14 mouse cellular contexts compared by ENCODE assay signal in genomic region chr11:87004960-87005755, GRCm38 (mm10). TPM values are rescaled to one million over a fixed set of nuclear protein-coding genes. Genes with fewer than 3 reads are reported as not detected.
A peak's percentile ranks its signal among the peaks of the same experiment; 100 is the strongest.
DNase-seq lines count a peak whose midpoint lies in the region; ATAC-seq and TF ChIP-seq lines count a peak whose summit lies in the region.
"Had no signal": no experiment of that assay in that cellular context is flagged by ENCODE, and none has a peak within 500 bp of the region (broad histone marks: within the 10 kb centered on the region; RNA-seq: fewer than 3 reads in every experiment).

No protein-coding gene starts in this region.

- H3K27ac ChIP-seq in hindbrain, embryonic 10.5 days = peak overlapping the region; percentile 72
- H3K27ac ChIP-seq in hindbrain, postnatal 0 days = no peak overlapping the region
- peak overlapping the region; percentile 58; the same call in 1 of the 2 replicates for H3K27ac ChIP-seq in heart, postnatal 0 days (ENCODE audit: low read depth)
- H3K27ac ChIP-seq: neural tube, embryonic 12.5 days had no signal

- no peaks in the 10 kb centered on the region for H3K27me3 ChIP-seq in hindbrain, embryonic 10.5 days (ENCODE audit: insufficient read depth, poor library complexity, severe bottlenecking)
- no peaks in the 10 kb centered on the region for H3K27me3 ChIP-seq in hindbrain, postnatal 0 days (ENCODE audit: insufficient read depth, low read length)
- no peaks in the 10 kb centered on the region for H3K27me3 ChIP-seq in heart, postnatal 0 days (ENCODE audit: control insufficient read depth, insufficient read depth, low read length)
- H3K27me3 ChIP-seq: neural tube, embryonic 12.5 days had no signal

- H3K9me3 ChIP-seq in hindbrain, embryonic 10.5 days = no peaks in the 10 kb centered on the region
- no peaks in the 10 kb centered on the region for H3K9me3 ChIP-seq in hindbrain, postnatal 0 days (ENCODE audit: low read length)
- H3K9me3 ChIP-seq in heart, postnatal 0 days (replicated peaks; ENCODE audit: control insufficient read depth, low read length) = no peaks in the 10 kb centered on the region
- H3K9me3 ChIP-seq: neural tube, embryonic 12.5 days had no signal

- DNase-seq in hindbrain, embryonic 10.5 days (ENCODE audit: low spot score) = no peak
- no peak for DNase-seq in hindbrain, postnatal 0 days (ENCODE audit: low spot score)
- DNase-seq in retina, postnatal 1 day = peak; percentile 74
- no peak for DNase-seq in retina, embryonic 14.5 days (ENCODE audit: low spot score)
- no peak for DNase-seq in heart, postnatal 0 days (ENCODE audit: low spot score)
- DNase-seq in lung, postnatal 4 days = peak; percentile 35 to 63
- DNase-seq in left cerebral cortex, postnatal 4 days = no peak
- DNase-seq: cerebellum, postnatal 25 days; gastrocnemius, postnatal 10 days; right cerebral cortex, adult 18-20 months had no signal

- no peaks in the 10 kb centered on the region for H3K36me3 ChIP-seq in hindbrain, embryonic 10.5 days
- no peaks in the 10 kb centered on the region for H3K36me3 ChIP-seq in hindbrain, postnatal 0 days (ENCODE audit: insufficient read depth, low read length)
- H3K36me3 ChIP-seq in heart, postnatal 0 days (replicated peaks; ENCODE audit: control insufficient read depth, insufficient read depth, low read length) = no peaks in the 10 kb centered on the region
- H3K36me3 ChIP-seq: neural tube, embryonic 12.5 days had no signal

- no peak for ATAC-seq in hindbrain, postnatal 0 days
- no peak for ATAC-seq in heart, postnatal 0 days (ENCODE audit: insufficient read depth, low read depth)
- no peak for ATAC-seq in CD4-positive, CD25-positive, alpha-beta regulatory T cell, adult 4 months
- ATAC-seq: hindbrain, embryonic 16.5 days had no signal

- no peak overlapping the region for H3K4me2 ChIP-seq in hindbrain, postnatal 0 days (ENCODE audit: low read depth, low read length)
- H3K4me2 ChIP-seq in heart, postnatal 0 days (ENCODE audit: low read depth, low read length) = no peak overlapping the region
- H3K4me2 ChIP-seq: liver, embryonic 11.5 days; neural tube, embryonic 12.5 days had no signal

- TF ChIP-seq CTCF in hindbrain, postnatal 0 days (IDR thresholded peaks at IDR 0.05; ENCODE audit: low read depth) = no peak
- TF ChIP-seq CTCF in heart, postnatal 0 days (IDR thresholded peaks at IDR 0.05; ENCODE audit: low read depth) = no peak

- H3K9ac ChIP-seq in hindbrain, postnatal 0 days (replicated peaks; ENCODE audit: low read length) = no peak overlapping the region
- H3K9ac ChIP-seq in heart, postnatal 0 days (replicated peaks; ENCODE audit: low read depth, low read length) = no peak overlapping the region
- H3K9ac ChIP-seq: neural tube, embryonic 12.5 days had no signal

- WGBS in hindbrain, embryonic 10.5 days = 70% methylated on average over 12 of the region's 12 CpGs
- 51% methylated on average over 12 of the region's 12 CpGs for WGBS in hindbrain, postnatal 0 days
- 58% methylated on average over 12 of the region's 12 CpGs for WGBS in heart, postnatal 0 days

- no peak overlapping the region for H3K4me3 ChIP-seq in hindbrain, embryonic 10.5 days
- H3K4me3 ChIP-seq in hindbrain, postnatal 0 days (ENCODE audit: low read length) = no peak overlapping the region
- H3K4me3 ChIP-seq in heart, postnatal 0 days (ENCODE audit: low read depth, low read length) = no peak overlapping the region
- H3K4me3 ChIP-seq: neural tube, embryonic 12.5 days had no signal

- no peak for TF ChIP-seq EP300 in heart, postnatal 0 days (IDR thresholded peaks at IDR 0.05; ENCODE audit: low read depth)

- intact Hi-C loops in left cerebral cortex, postnatal 4 days (cut with DNase I) = no loop called here

- peaks cover 13% of the 10 kb centered on the region for H3K4me1 ChIP-seq in hindbrain, embryonic 10.5 days (replicated peaks)
- H3K4me1 ChIP-seq in hindbrain, postnatal 0 days (ENCODE audit: insufficient read depth, low read length) = no peaks in the 10 kb centered on the region
- 0 out of 2 replicates have a peak, but pooled peaks cover 5% of the 10 kb centered on the region for H3K4me1 ChIP-seq in heart, postnatal 0 days (ENCODE audit: control insufficient read depth, insufficient read depth)

RNA-seq across cellular contexts. Expression of gene Ypel2, which starts 11.7 kb away (rescaled TPM):
- polyA plus RNA-seq in hindbrain, embryonic 10.5 days (2016; fragmentation: Nextera tagmentation; extraction: Ambion mirVana) = 4.2 and 4.3 TPM in 2 replicates
- total RNA-seq in hindbrain, postnatal 0 days (2014; rRNA removed) = 2.7 and 4.6 TPM in 2 replicates
- 3.4 and 3.6 TPM in 2 replicates for polyA plus RNA-seq in hindbrain, postnatal 0 days (2015; fragmentation: Nextera tagmentation; extraction: Ambion mirVana)
- total RNA-seq in heart, postnatal 0 days (2014; rRNA removed; ENCODE audit: low replicate concordance) = 16.3 and 18.4 TPM in 2 replicates
- 16.1 and 17.8 TPM in 2 replicates for polyA plus RNA-seq in heart, postnatal 0 days (2015; fragmentation: Nextera tagmentation; extraction: Ambion mirVana)
- polyA plus RNA-seq in CD4-positive, CD25-positive, alpha-beta regulatory T cell, adult 4 months (2017; shearing (Covaris generic)) = 10 to 100 TPM in 1 of 2 experiments, 1 to 10 TPM in 1; 7.4 to 11.2 TPM
- 1 to 10 TPM; 6.0 to 6.4 TPM for total RNA-seq in left cerebral cortex, postnatal 4 days (2021)

Comparison
In these comparisons a context has a peak if more than half of its experiments do, and no peak if none do; other contexts are left out.
1. DNase-seq: peak in retina, postnatal 1 day (single experiment) and lung, postnatal 4 days (2 of 2); none in hindbrain, embryonic 10.5 days (single experiment), hindbrain, postnatal 0 days (single experiment), retina, embryonic 14.5 days (single experiment), heart, postnatal 0 days (single experiment) and left cerebral cortex, postnatal 4 days (single experiment).